Mouse (Mus musculus) small intestine, adult 2 months (tissue): Measurements from ENCODE around the gene Adamts10.

Source experiments
- CTCF ChIP-seq: fragments of 200-500 bp; IDR thresholded peaks from 2 replicates; pipeline ENCODE4 v1.5.1; 2012; ENCODE audit warnings: low read depth, mild to moderate bottlenecking, control low read depth, inconsistent platforms, low read length, moderate library complexity, mixed read lengths; ENCODE audit not compliant: insufficient replicate concordance, insufficient read length; ENCODE audit errors: extremely low read depth
- POLR2A ChIP-seq: fragments of 200-500 bp; IDR thresholded peaks from 2 replicates; pipeline ENCODE4 v1.6.1; 2012; ENCODE audit warnings: low read depth, mild to moderate bottlenecking, control low read depth, inconsistent platforms, low read length, moderate library complexity

DNA sequence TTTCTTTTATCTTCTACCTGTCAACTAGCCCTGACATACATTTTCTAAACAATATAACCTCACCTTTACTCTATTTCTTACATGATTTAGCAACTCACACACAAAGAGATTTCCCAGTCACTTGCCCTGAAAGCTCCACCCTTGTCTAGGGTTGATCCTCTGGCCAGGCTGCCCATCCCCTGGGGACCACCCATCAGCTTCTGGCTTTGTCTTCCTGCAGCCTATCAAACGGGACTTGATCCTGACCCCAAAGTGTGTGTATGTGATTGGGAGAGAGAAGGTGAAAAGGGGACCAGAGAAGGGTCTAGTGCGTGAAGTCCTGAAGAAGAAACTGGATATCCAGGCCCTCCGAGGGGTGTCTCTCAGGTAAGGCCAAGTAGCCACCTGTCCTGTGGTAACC, 76.8 kb downstream of the Adamts10 start:
- TF ChIP-seq POLR2A: no peak
- TF ChIP-seq CTCF: no peak
